Mouse (Mus musculus): Measurements from ENCODE around the gene Vmn2r78.

- no peak for TF ChIP-seq POLR2A (IDR thresholded peaks at IDR 0.05; ENCODE audit: borderline replicate concordance, extremely low read depth, low read depth, low read length)
- no peak for TF ChIP-seq CTCF (IDR thresholded peaks at IDR 0.05; ENCODE audit: insufficient read depth, low read length)
Observed at GRCm38 (mm10) chr7:86937288-86937687, 22.4 kb downstream of the Vmn2r78 start.

Measured in lung, adult 2 months (tissue).